Mouse (Mus musculus): ENCODE results near the gene Alpl. TPM values are rescaled to one million over a fixed set of nuclear protein-coding genes. Genes with fewer than 3 reads are reported as not detected.

Alpl gene
- polyA plus RNA-seq, 1 experiment from 2014 or later: 2.2 TPM

GRCm38 (mm10) chr4:137719378-137720077, 76.7 kb downstream of the Alpl start:
- Histone ChIP-seq H3K4me3 (no peak overlapping the region), H3K9ac (peak overlapping the region; percentile 26; the same call in 1 of the 2 replicates), H3K4me1 (replicated peaks) (peaks cover 26% of the 10 kb centered on the region), H3K9me3 (replicated peaks) (no peaks in the 10 kb centered on the region), H3K27me3 (replicated peaks) (peaks cover 94% of the 10 kb centered on the region), H3K27ac (ENCODE audit: poor library complexity, severe bottlenecking) (no peak overlapping the region), H3K4me2 (peak overlapping the region; percentile 39), H3K36me3 (no peaks in the 10 kb centered on the region)
- 20% methylated on average over 15 of the region's 15 CpGs for WGBS
- ATAC-seq (ENCODE audit: insufficient number of reproducible peaks, low FRiP score): no peak

- H3K9ac ChIP-seq: no peak overlapping the region
- H3K27me3 ChIP-seq (replicated peaks): peaks cover 93% of the 10 kb centered on the region
- H3K4me1 ChIP-seq (replicated peaks): peaks cover 18% of the 10 kb centered on the region
- no peak overlapping the region for H3K4me2 ChIP-seq
- no peak overlapping the region for H3K27ac ChIP-seq (ENCODE audit: poor library complexity, severe bottlenecking)
- H3K9me3 ChIP-seq (replicated peaks): no peaks in the 10 kb centered on the region
- no peak for ATAC-seq (ENCODE audit: insufficient number of reproducible peaks, low FRiP score)
- H3K36me3 ChIP-seq: no peaks in the 10 kb centered on the region
- 67% methylated on average over 15 of the region's 15 CpGs for WGBS
- no peak overlapping the region for H3K4me3 ChIP-seq
Observed at GRCm38 (mm10) chr4:137717671-137718070, 78.5 kb downstream of the Alpl start.

GRCm38 (mm10) chr4:137717005-137717404, 79.2 kb downstream of the Alpl start:
- peaks cover 93% of the 10 kb centered on the region for H3K27me3 ChIP-seq (replicated peaks)
- ATAC-seq (ENCODE audit: insufficient number of reproducible peaks, low FRiP score): no peak
- 47% methylated on average over 7 of the region's 7 CpGs for WGBS
- peaks cover 18% of the 10 kb centered on the region for H3K4me1 ChIP-seq (replicated peaks)
- H3K4me2 ChIP-seq: no peak overlapping the region
- H3K4me3 ChIP-seq: no peak overlapping the region
- no peak overlapping the region for H3K27ac ChIP-seq (ENCODE audit: poor library complexity, severe bottlenecking)
- H3K9ac ChIP-seq: no peak overlapping the region
- H3K9me3 ChIP-seq (replicated peaks): no peaks in the 10 kb centered on the region
- H3K36me3 ChIP-seq: no peaks in the 10 kb centered on the region

GRCm38 (mm10) chr4:137714020-137714624, 82.1 kb downstream of the Alpl start:
- WGBS: 31% methylated on average over 8 of the region's 8 CpGs
- Histone ChIP-seq H3K4me2 (no peak overlapping the region), H3K27ac (ENCODE audit: poor library complexity, severe bottlenecking) (no peak overlapping the region), H3K4me3 (no peak overlapping the region), H3K9me3 (replicated peaks) (no peaks in the 10 kb centered on the region), H3K9ac (no peak overlapping the region), H3K4me1 (replicated peaks) (peaks cover 10% of the 10 kb centered on the region), H3K36me3 (no peaks in the 10 kb centered on the region), H3K27me3 (replicated peaks) (peaks cover 92% of the 10 kb centered on the region)
- ATAC-seq (ENCODE audit: insufficient number of reproducible peaks, low FRiP score): no peak

GRCm38 (mm10) chr4:137712963-137713362, 83.2 kb downstream of the Alpl start:
- Histone ChIP-seq H3K9me3 (replicated peaks) (no peaks in the 10 kb centered on the region), H3K27me3 (replicated peaks) (peaks cover 92% of the 10 kb centered on the region), H3K4me3 (no peak overlapping the region), H3K4me2 (no peak overlapping the region), H3K36me3 (no peaks in the 10 kb centered on the region), H3K4me1 (replicated peaks) (0 out of 2 replicates have a peak, but pooled peaks cover 4% of the 10 kb centered on the region), H3K27ac (ENCODE audit: poor library complexity, severe bottlenecking) (no peak overlapping the region), H3K9ac (no peak overlapping the region)
- ATAC-seq (ENCODE audit: insufficient number of reproducible peaks, low FRiP score): no peak
- whole genome bisulfite sequencing: 40% methylated on average over 13 of the region's 13 CpGs

GRCm38 (mm10) chr4:137707216-137707990, 88.8 kb downstream of the Alpl start:
- H3K4me1 ChIP-seq (replicated peaks): peaks cover 13% of the 10 kb centered on the region
- 4% methylated on average over 51 of the region's 52 CpGs for WGBS
- peak overlapping the region; percentile 85 for H3K4me2 ChIP-seq
- ATAC-seq (ENCODE audit: insufficient number of reproducible peaks, low FRiP score): peak; percentile 89
- no peaks in the 10 kb centered on the region for H3K9me3 ChIP-seq (replicated peaks)
- H3K27ac ChIP-seq (ENCODE audit: poor library complexity, severe bottlenecking): no peak overlapping the region
- peak overlapping the region; percentile 71 for H3K9ac ChIP-seq
- H3K4me3 ChIP-seq: peak overlapping the region; percentile 53
- no peaks in the 10 kb centered on the region for H3K36me3 ChIP-seq
- H3K27me3 ChIP-seq (replicated peaks): peaks cover 93% of the 10 kb centered on the region

- Histone ChIP-seq H3K4me3 (no peak overlapping the region), H3K4me1 (replicated peaks) (peaks cover 15% of the 10 kb centered on the region), H3K9me3 (replicated peaks) (no peaks in the 10 kb centered on the region), H3K36me3 (no peaks in the 10 kb centered on the region), H3K4me2 (peak overlapping the region; percentile 85), H3K27me3 (replicated peaks) (peaks cover 88% of the 10 kb centered on the region), H3K27ac (ENCODE audit: poor library complexity, severe bottlenecking) (no peak overlapping the region), H3K9ac (peak overlapping the region; percentile 71)
- no peak for ATAC-seq (ENCODE audit: insufficient number of reproducible peaks, low FRiP score)
- 75% methylated on average over 7 of the region's 7 CpGs for WGBS
Observed at GRCm38 (mm10) chr4:137706510-137706909, 89.7 kb downstream of the Alpl start.

GRCm38 (mm10) chr4:137705379-137705778, 90.8 kb downstream of the Alpl start:
- Histone ChIP-seq H3K4me2 (no peak overlapping the region), H3K36me3 (no peaks in the 10 kb centered on the region), H3K27me3 (replicated peaks) (peaks cover 82% of the 10 kb centered on the region), H3K9me3 (replicated peaks) (no peaks in the 10 kb centered on the region), H3K9ac (no peak overlapping the region), H3K27ac (ENCODE audit: poor library complexity, severe bottlenecking) (no peak overlapping the region), H3K4me1 (replicated peaks) (peaks cover 18% of the 10 kb centered on the region), H3K4me3 (no peak overlapping the region)
- ATAC-seq (ENCODE audit: insufficient number of reproducible peaks, low FRiP score): no peak
- WGBS: 68% methylated on average over 5 of the region's 5 CpGs

GRCm38 (mm10) chr4:137704561-137704960, 91.6 kb downstream of the Alpl start:
- Histone ChIP-seq H3K27ac (ENCODE audit: poor library complexity, severe bottlenecking) (no peak overlapping the region), H3K4me2 (no peak overlapping the region), H3K4me3 (no peak overlapping the region), H3K36me3 (no peaks in the 10 kb centered on the region), H3K9ac (no peak overlapping the region), H3K27me3 (replicated peaks) (peaks cover 80% of the 10 kb centered on the region), H3K9me3 (replicated peaks) (no peaks in the 10 kb centered on the region), H3K4me1 (replicated peaks) (peaks cover 25% of the 10 kb centered on the region)
- ATAC-seq (ENCODE audit: insufficient number of reproducible peaks, low FRiP score): no peak
- 62% methylated on average over 2 of the region's 2 CpGs for WGBS

GRCm38 (mm10) chr4:137703077-137703476, 93.1 kb downstream of the Alpl start:
- Histone ChIP-seq H3K27ac (ENCODE audit: poor library complexity, severe bottlenecking) (no peak overlapping the region), H3K36me3 (no peaks in the 10 kb centered on the region), H3K27me3 (replicated peaks) (peaks cover 65% of the 10 kb centered on the region), H3K4me1 (replicated peaks) (peaks cover 37% of the 10 kb centered on the region), H3K4me3 (no peak overlapping the region), H3K9ac (no peak overlapping the region), H3K4me2 (no peak overlapping the region), H3K9me3 (replicated peaks) (no peaks in the 10 kb centered on the region)
- ATAC-seq (ENCODE audit: insufficient number of reproducible peaks, low FRiP score): no peak
- WGBS: 79% methylated on average over 5 of the region's 5 CpGs

GRCm38 (mm10) chr4:137700960-137701359, 95.2 kb downstream of the Alpl start:
- Histone ChIP-seq H3K9ac (no peak overlapping the region), H3K4me2 (no peak overlapping the region), H3K27ac (ENCODE audit: poor library complexity, severe bottlenecking) (no peak overlapping the region), H3K36me3 (no peaks in the 10 kb centered on the region), H3K4me3 (no peak overlapping the region), H3K4me1 (replicated peaks) (peaks cover 38% of the 10 kb centered on the region), H3K27me3 (replicated peaks) (peaks cover 47% of the 10 kb centered on the region), H3K9me3 (replicated peaks) (no peaks in the 10 kb centered on the region)
- 32% methylated on average over 6 of the region's 6 CpGs for WGBS
- ATAC-seq (ENCODE audit: insufficient number of reproducible peaks, low FRiP score): no peak

All from heart, embryonic 12.5 days (tissue).